Mouse (Mus musculus) layer of hippocampus, postnatal 25 days (tissue): ENCODE results near the gene Myadml2. TPM values are rescaled to one million over a fixed set of nuclear protein-coding genes. Genes with fewer than 3 reads are reported as not detected.

Experiments
- DNase-seq, 2 experiments: peaks; one replicate each; pipeline ENCODE4 v3.0.0; 2022; ENCODE audit warnings: mixed read lengths in 2 of 2, low spot score in 1 of 2; ENCODE audit errors: extremely low spot score in 1 of 2
- total RNA-seq, 2 experiments: library from RNA; stranded (reverse); gene quantifications; 2 replicates each; pipeline ENCODE4 v1.2.3; 2021

Myadml2 gene
- total RNA-seq, 2 experiments from 2014 or later, result 2.5 to 3.5 TPM

DNA sequence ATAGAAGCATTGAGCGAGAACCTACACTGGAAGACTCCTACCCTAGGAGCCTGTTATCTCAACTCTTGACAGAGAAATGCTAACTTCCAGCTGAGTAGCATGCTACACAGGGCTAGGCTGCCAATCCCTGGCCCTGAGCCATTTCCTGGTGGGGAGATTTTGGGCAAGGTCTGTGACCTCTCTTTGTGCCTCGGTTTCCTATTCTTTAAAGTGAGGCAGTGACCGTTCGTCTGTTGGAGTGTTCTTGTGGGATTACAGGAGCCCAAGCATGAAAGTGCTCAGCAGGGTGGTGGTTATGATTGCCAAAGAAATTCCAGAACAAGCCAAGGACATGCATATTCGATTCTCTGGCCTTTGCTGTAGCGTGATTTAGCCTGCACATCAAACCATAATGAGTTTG lies 14.8 kb upstream of the Myadml2 start:
- DNase-seq, result no peak

DNA sequence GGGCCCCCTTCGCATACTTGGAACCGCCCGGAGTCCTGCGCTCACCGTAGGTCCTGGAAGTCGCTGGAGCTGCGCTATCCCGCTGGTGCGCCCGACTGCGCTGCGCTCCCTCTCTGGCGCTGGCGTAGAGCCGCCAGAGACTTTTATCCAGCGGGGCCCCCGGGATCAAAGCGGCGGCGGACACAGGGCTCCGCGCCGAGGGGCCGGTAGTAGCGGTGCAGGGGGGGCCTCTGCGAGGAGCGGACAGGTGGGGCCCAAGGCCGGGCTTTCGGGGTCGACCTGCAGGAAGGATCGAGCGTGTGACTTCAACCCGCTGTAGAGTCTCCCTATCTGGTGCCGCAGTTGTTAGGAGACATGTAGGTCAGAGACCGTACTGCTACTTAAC lies 13.1 kb upstream of the Myadml2 start, which contains the start of gene Notum:
Gene Notum (minus strand): TSS at position 100 of the 385 bp plus-strand sequence.
- no peak for DNase-seq

DNA sequence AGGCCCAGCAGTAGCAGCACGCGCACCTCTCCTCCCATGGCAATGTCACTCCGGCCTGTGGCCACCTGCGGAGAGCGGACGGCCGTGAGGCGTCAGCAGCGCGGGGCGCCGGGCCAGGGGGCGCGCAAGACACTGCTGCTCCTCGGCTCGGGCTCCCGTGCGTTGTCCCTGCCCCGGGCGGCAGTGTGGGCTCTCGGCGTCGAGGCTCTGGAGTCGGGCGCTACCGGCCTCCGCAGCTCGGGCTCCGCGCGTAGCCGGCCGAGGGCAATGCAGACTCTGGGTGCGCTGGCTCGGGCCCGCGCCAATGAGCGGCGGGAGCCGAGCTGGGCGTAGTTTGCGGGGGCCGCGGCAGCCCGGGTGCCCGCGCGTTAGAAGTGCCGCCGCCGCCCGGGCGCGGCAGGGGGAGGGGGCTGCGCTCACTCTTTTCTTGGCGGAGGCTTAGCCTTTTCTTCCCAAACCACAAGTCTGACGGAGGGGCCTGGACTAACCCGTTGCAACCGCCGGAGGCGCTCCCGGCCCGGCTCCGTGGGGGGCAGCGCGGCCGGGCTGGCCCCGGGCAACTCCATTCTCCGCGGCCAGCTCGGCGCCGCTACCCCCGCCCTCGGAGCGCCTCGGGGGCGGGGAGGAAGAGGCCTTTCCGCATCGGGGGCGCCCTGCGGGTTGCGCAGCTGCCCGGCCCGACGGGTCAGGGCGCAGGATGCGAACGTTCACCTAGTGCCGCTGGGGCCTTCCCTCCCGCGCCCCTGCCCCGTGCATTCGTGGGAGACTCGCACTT lies 12.5 kb upstream of the Myadml2 start:
- no peak for DNase-seq

DNA sequence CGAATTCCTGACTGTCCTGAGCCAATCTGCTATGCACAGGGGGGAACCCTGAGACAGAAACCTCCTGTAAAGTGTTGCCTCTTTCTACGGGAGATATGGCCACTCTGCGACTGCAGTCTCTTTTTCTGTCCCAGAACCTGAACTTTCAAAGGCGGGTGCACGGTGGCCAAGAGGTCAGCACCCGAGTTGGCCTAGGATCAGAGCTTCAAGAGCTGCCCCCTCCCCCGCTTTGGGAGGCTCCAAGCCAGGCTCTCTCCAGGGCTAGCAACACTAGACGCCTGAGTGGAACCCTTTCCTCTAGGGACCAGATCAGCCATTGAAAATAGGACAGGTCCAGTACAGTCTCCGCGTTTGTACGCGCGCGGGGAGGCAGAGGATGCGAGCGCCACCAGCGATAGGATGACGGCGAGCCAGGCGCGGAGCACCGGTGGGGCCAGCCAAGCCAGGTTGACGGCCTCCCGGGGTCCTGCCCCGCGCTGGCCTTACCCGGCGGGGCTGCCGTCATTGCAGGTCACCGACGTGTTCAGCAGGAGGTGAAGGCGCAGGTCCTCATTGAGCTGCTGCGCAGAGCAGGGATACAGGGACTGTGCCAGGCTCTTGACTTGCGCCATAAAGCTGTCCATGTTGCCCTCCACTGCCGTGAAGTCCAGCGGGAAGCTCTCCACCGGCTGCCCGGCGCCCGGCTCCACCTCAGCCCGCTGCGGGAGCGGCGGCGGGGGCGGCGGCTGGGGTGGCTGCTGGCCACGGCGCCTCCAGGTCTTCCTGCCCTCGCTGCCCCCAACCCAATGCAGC lies 11.7 kb upstream of the Myadml2 start:
- no peak for DNase-seq

DNA sequence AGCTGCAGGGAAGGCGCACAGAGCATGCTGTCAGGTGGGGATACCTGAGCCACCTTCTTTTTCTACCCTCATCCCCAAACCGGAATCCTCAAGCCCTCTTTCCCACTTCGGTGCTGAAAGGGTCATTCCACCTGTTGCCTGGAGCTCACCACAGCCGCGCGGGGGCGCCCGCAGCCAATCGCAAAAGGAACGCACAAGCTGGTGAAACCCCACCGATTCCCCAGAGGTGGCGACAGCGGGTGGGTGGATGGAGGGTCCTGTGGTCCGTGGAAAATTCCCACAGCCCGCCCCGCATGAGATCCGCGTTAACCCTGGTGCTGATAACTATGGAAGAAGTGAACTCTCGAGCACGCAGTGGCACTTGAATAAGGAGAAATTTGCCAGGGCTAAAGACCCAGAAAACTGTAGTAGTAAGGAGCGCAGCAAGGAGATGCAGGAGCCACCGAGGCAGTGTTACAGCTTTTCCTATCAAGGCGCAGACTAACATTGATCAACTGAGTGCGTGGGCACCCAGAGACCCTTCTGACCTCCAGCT lies 11.0 kb upstream of the Myadml2 start:
- peak; percentile 58 to 84 for DNase-seq

DNA sequence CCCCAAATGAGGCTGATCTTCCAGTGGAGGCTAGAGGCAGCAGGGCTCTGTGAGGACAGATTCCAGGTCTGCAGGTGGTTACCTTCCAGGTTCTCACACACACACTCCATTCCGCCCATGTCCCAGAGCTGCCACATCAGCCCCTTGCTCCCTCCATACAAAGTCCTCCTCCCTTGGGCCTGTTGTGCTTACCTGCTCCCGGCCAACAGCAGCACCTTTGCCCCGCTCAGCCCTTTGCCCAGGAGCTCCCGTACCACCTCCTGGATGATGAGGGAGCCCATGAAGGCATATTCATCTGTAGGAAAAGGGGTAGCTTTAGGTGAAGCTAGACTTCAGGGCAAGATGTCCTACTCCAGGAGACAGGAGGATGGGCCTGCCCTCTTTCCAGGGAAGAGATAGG lies 9.3 kb upstream of the Myadml2 start:
- no peak for DNase-seq

DNA sequence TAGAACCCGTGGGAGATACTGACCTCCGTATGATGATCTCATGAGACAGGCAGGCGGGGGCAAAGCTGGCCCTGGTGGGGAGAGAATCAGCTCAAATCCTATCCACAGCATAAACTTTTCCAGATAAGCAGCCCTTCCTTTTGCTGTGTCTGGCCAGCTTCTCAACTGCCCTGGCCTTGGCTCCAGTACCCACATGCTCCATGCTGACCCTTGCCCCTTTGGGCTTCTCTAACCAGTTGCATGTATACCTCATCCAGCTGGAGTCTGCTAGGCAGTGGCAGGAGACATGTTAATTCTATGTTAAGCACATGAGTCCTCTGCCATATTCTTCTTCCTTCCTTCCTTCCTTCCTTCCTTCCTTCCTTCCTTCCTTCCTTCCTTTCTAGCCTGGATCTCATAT lies 6.8 kb upstream of the Myadml2 start:
- DNase-seq, result no peak

DNA sequence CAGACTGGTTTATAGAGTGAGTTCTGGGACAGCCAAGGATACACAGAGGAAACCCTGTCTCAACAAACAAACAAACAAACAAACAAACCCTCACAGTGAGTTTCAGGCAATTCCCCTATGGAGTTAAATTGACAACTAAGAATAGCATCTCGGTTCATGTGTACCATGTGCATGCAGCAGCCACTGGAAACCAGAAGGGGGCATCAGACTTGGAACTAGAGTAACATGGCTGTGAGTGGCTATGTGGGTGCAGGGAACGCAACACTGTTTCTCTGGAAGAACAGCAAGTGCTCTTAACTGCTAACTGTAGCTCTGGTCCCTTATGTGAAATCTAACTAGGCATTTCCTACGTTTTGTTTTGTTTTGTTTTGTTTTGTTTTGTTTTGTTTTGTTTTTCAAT lies 3.9 kb upstream of the Myadml2 start:
- DNase-seq, result no peak

DNA sequence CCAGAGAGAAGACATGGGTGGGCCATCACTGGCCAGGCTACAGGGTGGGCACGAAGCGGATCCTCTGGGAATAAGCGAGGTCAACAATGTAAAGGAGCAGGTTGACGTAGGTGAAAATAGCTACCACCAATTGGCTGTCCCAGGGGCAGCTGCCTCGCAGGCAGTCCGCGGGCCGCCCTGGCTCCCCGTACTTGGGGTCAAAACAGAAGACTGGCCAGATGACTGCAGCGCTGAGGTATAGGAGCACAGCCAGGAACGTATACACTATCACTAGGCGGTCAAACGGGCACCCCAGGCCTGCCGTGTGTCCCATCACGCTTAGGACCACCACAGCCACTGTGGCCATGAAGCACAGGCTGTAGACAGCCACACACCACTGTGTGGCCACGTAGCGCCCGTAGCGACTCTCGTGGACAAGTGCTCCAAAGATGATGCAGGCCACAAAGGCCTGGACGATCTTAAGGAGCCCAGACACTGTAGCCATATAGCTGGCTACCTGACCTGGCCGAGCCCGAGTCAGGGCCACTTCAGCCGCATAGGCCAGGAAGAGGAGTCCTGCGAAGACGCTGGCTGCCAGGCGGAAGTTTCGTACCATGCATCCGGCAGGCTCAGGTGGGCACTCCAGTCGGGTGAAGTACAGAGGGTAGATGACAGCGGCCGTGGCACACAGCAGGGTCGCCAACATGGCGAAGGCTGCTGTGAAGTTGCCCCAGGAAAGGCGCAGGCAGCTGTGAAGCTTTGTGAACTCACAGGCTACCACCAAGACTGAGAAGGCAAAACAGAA lies 719 bp downstream of the Myadml2 start:
- DNase-seq, result no peak

DNA sequence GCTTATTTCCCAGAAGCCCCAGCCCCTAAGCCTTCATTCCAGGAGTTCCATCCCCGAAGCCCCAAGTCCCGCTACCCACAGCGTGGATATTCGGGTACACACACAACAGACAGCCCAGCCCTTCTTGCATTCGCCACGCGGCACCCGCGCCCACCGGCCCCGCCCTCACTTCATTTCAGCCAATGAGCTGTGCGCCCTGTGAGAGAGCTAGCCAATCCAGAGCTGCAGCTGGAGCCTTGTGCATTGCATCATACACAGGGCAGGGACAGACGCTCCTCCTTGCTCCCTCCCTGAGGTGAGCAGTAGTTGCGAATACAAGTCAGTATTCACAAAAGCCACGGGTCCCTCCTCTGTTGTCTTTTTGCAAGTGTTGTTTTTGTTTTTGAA lies 4.4 kb downstream of the Myadml2 start, which contains the start of gene Pycr1:
Gene Pycr1 (minus strand): TSS at position 169 of the 387 bp plus-strand sequence.
- DNase-seq, result peak; percentile 76 to 83

DNA sequence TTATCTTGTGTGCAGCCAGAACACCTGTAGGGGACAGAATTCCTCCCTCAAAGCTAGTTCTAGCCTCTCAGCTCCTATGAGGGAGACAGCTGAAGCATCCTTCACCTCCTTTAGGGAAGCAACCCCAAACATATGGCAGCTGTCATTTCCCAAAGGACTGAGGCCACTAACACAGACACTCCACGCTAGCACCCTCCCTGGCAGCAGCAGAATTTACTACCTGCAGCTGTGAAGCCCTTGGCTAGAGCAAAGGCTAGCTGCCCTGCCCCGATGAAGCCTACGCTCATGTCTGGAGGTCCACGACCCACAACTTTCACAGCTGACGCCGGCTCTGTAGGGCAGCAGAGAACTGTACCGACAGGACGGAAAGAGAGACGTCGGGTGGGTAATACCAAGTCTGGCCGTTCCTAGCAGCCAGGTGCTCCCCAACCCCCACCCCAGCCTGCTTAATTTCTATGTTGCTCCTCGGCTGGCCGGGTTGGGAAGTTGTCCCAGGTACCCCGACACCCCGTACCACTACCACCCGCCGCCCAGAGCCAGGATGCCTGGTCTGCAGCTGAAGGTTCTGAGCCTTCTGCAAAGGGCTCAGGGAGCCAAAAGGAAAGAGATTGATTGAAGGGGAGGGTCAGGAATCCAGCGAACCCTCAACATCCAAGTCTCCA lies 4.9 kb downstream of the Myadml2 start:
- DNase-seq, result no peak

DNA sequence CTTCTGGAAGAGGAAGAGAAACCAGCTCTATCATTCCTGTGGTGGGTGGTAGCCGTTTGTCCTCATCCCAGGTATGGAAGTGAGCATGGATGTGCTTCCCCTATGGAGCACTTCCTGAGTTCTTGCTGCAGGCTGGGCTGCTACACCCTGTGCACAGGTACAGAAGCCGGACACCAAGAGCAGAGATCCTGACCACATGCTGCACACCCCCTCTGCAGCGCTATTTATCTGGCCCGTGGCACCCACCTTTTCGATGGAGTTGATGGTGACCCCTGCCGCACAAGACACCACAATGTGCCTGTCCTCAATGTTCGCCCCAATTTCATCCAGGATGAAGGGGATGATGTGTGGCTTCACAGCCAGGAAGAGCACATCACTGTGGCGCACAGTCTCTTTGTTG lies 6.1 kb downstream of the Myadml2 start:
- DNase-seq, result no peak

DNA sequence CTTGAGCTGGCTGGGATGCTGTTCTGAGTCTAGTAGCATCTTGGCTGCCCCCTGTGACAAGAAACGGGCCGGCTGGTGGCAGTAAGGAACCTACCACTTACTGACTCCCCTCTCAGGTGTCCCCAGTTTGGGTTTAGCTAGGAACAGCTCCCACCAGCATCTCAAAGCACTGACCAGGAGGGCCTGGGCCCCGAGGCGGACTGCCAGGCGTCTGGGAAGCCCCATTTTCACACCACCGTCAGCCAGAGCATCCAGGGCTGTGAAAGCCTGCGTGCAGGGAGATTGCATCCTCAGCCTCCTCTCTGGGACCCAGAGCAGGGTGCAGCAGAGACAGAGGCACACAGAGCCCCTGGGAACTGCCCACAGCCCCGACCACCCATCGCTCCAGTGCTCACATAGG lies 6.7 kb downstream of the Myadml2 start:
- no peak for DNase-seq

DNA sequence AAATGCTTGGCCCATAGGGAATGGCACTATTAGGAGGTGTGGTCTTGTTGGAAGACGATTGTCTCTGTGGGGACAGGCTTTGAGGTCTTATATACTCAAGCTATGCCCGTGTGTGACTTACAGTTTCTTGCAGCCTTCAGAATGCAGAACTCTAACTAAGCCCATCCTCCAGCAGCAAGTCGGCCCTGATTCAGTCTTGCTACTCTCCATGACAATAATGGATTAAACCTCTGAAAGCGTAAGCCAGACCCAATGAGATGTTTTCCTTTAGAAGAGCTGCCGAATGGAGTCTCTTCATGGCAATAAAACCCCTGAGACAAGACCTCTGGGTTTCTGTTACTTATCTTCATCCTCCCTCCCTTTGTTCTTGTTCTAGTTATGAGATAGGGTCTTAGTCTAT lies 13.1 kb downstream of the Myadml2 start:
- DNase-seq, result no peak

DNA sequence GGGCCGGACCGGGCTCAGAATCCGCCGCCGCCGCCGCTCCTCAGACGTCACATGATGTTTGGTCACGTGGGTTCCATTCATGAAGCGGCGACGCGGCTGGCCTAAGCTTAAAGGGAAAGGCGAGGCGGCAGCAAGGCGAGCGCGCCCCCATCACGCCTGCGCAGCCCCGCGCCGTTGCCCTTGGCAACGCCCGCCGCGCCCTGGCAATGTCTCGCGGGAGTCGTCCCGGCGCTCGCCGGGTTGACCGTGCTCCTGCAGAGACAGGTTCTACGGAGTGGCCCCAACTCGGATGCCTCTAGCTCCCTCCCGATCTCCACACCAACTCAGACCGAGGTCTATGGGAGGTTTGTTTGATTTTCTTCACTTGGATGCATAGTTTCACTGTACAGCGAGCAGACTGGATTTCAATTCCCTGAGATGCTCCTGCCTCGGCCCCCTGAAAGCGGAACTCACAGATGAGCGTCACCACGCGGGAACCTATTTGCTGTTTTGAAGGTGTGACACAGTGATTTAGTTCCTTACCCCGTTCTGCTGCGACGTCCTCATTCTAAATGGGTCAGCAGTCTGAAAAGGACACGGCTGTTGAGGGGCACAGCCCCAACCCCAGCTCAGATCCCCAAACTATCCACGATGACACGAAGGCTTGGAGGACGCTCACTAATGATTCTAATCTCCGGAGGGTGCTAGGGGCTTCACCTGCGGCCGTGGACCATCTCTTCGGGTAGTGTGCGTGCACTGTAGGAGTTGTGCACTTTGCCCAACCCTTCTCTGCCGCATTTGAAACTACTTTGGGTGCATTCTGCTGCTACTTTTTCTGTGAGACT lies 14.2 kb downstream of the Myadml2 start, which contains the start of gene Mafg:
Gene Mafg (minus strand): TSS at position 81 of the 824 bp plus-strand sequence.
- peak; percentile 74 to 80 for DNase-seq

DNA sequence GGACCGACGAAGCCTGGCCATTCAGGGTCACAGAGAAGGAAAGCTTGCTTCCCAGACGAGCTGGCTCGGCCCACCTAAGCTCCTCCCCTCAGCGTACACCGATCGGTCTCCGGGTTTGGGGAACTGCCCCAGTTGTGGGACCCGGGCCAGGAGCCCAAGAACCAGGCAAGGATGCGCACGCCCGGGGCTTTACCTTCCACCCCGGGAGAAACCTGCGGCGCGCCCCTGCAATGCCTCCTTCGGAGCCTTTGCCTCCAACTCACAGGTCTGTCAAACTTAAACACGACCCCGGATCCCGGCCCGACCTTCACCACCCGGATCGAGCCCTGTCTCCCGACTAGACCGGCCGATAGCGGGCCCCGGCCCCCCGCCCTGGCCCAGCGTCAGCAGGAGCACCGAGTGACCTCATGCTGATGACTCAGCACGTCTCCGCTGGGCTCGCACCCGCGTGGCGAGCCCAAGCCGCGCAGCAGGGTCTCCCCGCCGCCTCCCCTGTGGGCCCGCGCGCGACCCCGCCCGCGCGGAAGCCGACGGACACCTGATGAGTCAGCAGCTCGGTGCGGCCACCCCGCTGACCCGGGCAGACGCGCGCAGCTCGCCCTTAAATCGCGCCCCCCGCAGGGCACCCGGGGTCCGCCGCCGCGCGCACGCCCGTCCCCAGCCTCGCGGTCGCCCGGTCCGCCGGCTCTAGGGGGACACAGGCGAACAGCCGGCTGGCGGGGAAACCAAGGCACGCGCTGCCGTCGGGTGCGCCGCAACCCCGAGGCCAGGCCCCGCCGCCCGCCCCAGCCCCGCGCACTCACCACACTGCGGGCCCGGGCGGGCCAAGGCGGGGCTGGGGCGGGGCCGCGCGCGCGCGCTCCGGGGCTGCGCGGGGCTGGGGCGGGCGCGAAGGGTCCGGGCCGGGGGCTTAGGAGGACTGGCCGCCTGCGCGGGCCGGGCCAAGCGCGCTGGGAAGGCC lies 15.1 kb downstream of the Myadml2 start:
- DNase-seq, result peak; percentile 42 to 51

DNA sequence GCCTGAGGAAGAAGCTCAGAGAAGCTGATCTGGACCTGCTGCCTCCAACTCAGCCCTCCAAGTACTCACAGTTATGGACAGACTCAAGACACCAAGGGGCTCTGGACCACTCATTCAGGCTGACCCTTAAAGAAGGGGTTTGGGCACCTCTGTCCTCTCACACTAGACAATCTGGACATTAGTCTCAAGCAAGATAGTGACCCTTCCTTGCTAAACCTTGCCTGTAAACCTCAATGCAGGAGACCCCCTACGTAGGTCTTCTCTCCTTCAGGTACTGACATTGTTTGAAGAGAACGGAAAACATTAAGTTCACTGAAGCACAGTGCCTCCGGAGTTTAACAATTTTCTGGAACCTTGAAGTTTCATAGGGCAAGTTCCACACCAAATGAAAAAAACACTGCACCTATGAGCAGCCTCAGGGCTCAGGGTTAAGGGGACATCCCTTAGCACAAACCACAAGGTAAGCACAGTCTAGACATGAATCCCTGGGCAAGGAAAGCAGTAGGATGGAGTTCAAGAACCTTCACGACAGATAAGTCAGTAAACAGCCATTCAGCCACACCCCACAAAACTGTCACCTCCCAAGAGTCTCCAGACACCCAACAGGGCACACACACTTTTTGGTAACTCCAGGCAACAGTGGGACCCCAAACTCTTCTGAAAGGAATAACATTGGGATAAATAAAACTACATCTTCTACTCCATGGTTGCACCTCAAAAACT lies 16.1 kb downstream of the Myadml2 start:
- no peak for DNase-seq
